Mouse (Mus musculus): ENCODE measurements around the gene Ryr1.

DNA sequence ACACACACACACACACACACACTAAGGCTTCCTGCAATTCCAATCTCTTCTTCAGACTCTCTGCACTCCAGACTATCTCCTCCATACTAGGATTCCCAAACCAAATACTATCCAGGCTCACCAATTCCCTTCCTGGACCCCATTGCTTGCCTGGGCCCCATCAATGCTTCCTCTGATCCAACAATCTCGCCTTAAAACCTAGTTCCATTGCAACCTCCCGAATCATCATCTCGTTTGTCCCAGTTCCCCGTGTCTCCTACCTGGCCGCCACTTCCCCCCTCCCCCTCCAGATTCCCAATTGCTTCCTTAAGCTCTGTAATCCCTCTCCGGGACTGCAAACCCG lies 163.4 kb downstream of the Ryr1 start:
- TF ChIP-seq CTCF (IDR thresholded peaks at IDR 0.05) (no peak), EP300 (IDR thresholded peaks at IDR 0.05) (no peak)

All from lung, postnatal 0 days (tissue).